Mouse (Mus musculus) frontal cortex, adult (tissue): ENCODE measurements around the gene Cd70.
"Not testable (repeated sequence)": the region's sequence is repeated elsewhere in the genome, so short reads cannot be mapped to it uniquely, and the experiment has no call there.

ENCODE experiments used
- ATAC-seq: cut with Nextera tagmentation; 2 replicates; pipeline ENCODE4 v1.9.2; 2017; ENCODE audit warnings: mild to moderate bottlenecking, moderate library complexity, mixed read lengths; ENCODE audit not compliant: low TSS enrichment

Cd70 gene

GRCm38 (mm10) chr17:57134693-57135092 lies 14.9 kb downstream of the Cd70 start:
- no peak for ATAC-seq

- not testable (repeated sequence) for ATAC-seq
These were observed 15.6 kb downstream of the Cd70 start for GRCm38 (mm10) chr17:57134021-57134420.

- ATAC-seq: no peak
These were observed 17.8 kb downstream of the Cd70 start for GRCm38 (mm10) chr17:57131793-57132192.

- ATAC-seq: no peak
These were observed 23.5 kb downstream of the Cd70 start for GRCm38 (mm10) chr17:57125853-57126622.

GRCm38 (mm10) chr17:57124792-57125191 lies 24.8 kb downstream of the Cd70 start:
- ATAC-seq: no peak

GRCm38 (mm10) chr17:57123192-57124118 lies 26.1 kb downstream of the Cd70 start:
- no peak for ATAC-seq

- ATAC-seq: no peak
These were observed 27.7 kb downstream of the Cd70 start for GRCm38 (mm10) chr17:57121856-57122255.

- no peak for ATAC-seq
These were observed 30.8 kb downstream of the Cd70 start for GRCm38 (mm10) chr17:57118524-57119349.

GRCm38 (mm10) chr17:57116801-57117200 lies 32.8 kb downstream of the Cd70 start:
- ATAC-seq: no peak

GRCm38 (mm10) chr17:57112768-57113474 lies 36.7 kb downstream of the Cd70 start:
- no peak for ATAC-seq

GRCm38 (mm10) chr17:57110005-57110404 lies 39.6 kb downstream of the Cd70 start:
- no peak for ATAC-seq

GRCm38 (mm10) chr17:57108666-57109171 lies 40.9 kb downstream of the Cd70 start:
- ATAC-seq: no peak

GRCm38 (mm10) chr17:57108040-57108665 lies 41.4 kb downstream of the Cd70 start:
- no peak for ATAC-seq

GRCm38 (mm10) chr17:57107064-57107463 lies 42.5 kb downstream of the Cd70 start:
- no peak for ATAC-seq

GRCm38 (mm10) chr17:57106035-57106368 lies 43.6 kb downstream of the Cd70 start:
- 0 out of 2 replicates have a peak, but pooled peaks have one; percentile 13 for ATAC-seq

- peak; percentile 85 for ATAC-seq
These were observed 44.2 kb downstream of the Cd70 start, which contains the start of gene Tnfsf9 for GRCm38 (mm10) chr17:57105181-57106034. Gene Tnfsf9 (plus strand): TSS chr17:57105325.

GRCm38 (mm10) chr17:57104496-57104895 lies 45.1 kb downstream of the Cd70 start:
- no peak for ATAC-seq

GRCm38 (mm10) chr17:57102276-57102675 lies 47.3 kb downstream of the Cd70 start:
- no peak for ATAC-seq

GRCm38 (mm10) chr17:57099629-57100325 lies 49.8 kb downstream of the Cd70 start:
- ATAC-seq: no peak
